Mouse (Mus musculus): ENCODE data around the gene Pigu.

The Pigu gene

DNA sequence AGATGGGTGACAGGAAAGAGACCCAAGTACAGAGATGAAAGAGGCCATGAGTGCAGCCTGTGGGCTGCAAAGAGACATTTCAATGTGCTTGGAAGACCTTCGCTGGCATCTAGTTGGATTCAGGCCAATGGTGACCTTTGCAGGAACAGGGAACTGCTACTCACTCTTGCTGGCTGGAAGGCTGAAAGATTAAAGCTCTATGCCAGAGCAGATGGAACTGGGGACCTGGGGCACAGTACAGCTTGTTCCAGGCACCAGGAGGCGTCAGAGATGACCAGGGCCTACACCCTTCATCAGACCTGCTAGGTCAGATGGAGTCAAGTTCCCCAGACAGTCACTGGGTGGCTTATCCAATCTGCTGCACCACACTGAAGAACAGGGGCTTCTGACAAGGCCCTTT, 63.8 kb downstream of the Pigu start:
- in situ Hi-C loops (cut with MboI; ENCODE audit: low sequenced_read_pairs) = no loop called here

GRCm38 (mm10) chr2:155290066-155290465, 67.2 kb downstream of the Pigu start:
- in situ Hi-C loops (cut with MboI; ENCODE audit: low sequenced_read_pairs) = no loop called here

DNA sequence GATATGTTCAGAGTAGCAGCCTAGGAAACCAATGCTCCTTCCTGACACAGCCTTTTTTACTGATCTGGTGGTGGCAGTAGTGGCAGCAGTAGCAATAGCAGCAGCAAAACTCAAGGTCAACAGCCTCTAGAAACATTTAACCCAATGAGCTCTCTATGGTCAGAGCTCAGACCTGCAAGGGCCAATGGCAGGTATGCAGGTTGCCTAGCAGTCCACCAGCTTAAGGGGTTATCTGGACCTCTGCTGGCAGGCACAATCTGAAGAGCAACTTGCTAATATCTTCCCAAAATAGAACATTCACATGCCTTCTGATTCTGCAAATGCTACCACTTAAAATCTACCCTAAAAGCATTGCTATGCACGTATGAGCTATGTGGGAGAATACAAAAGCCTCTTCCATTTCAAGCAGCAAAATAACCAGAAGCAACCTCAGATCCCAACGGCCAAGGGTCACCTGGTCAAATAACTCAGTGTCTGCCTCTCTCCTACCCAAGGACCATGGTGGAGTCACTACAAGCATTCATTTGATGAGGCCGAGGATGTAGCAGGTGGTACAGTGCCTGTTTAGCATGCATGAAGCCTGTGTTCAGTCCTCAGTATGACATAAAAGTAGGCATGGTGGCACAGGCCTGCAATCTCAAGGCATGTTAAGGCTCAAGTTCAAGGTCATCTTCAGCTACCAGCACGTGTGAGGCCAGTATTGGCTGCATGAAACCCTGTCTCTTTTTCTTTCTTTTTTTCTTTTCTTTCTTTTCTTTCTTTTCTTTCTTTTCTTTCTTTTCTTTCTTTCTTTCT, 69.6 kb downstream of the Pigu start:
- in situ Hi-C loops (cut with MboI; ENCODE audit: low sequenced_read_pairs) = no loop called here

- in situ Hi-C loops (cut with MboI; ENCODE audit: low sequenced_read_pairs) = no loop called here
These were observed 71.5 kb downstream of the Pigu start for GRCm38 (mm10) chr2:155285744-155286143.

DNA sequence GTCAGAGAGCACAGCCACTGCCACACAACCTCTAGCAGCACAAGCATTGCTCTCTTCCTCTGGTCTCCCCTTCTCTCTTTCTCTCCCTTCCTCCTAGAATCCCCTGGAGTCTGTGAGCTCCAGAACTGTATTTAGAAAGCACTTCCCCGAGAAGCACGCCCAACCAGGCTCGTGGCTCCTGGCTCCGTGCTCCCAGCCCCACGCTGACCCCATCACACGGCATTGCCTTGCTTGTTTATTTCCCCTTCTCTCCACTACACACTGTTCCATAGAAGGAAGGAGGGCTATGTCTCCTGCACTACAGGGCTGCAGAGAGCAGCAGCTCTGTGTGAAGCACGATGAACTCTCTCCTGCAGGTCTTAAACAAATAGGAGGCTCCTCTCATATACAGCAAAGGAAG, 72.6 kb downstream of the Pigu start:
- in situ Hi-C loops (cut with MboI; ENCODE audit: low sequenced_read_pairs) = no loop called here

DNA sequence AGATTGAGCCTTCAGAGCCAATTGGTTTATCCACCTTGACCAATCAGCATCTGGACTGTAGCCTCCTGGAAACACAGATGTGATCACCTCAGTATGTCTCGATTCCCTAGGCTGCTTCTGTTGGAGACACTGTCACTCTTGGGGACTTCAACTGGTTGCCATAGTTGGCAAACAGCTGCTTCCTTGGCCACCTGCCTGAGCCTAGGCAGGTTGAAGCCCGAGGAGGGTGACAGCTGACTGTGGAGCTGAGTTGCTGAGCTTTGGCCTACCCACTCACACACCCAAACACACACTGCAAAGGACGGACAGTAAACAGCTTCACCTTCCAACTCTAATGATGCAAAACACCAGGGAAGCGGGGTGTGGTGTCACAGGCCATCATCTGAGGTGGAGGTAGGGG, 73.4 kb downstream of the Pigu start:
- in situ Hi-C loops (cut with MboI; ENCODE audit: low sequenced_read_pairs) = no loop called here

- in situ Hi-C loops (cut with MboI; ENCODE audit: low sequenced_read_pairs) = no loop called here
These were observed 77.1 kb downstream of the Pigu start for GRCm38 (mm10) chr2:155280116-155280515.

DNA sequence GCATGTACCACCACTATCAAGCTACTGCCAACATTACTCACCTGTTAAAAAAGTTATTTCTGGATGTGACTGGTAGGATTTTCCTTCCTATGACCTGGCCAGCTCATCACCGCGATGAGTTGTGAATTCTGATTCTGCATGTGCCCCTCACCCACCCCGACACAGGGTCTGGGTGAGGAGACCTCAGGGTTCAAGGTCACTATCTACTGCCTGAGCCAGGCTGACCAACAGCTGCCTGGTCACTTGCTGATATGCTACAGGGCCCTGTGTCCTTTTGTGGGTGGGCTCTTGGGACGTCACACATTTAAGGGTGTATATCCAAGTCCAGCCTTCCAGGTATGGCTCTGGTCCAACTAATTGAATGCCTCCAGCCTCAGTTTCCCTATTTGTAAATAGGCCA, 78.1 kb downstream of the Pigu start:
- in situ Hi-C loops (cut with MboI; ENCODE audit: low sequenced_read_pairs) = no loop called here

GRCm38 (mm10) chr2:155278361-155278760, 78.9 kb downstream of the Pigu start:
- in situ Hi-C loops (cut with MboI; ENCODE audit: low sequenced_read_pairs) = no loop called here

DNA sequence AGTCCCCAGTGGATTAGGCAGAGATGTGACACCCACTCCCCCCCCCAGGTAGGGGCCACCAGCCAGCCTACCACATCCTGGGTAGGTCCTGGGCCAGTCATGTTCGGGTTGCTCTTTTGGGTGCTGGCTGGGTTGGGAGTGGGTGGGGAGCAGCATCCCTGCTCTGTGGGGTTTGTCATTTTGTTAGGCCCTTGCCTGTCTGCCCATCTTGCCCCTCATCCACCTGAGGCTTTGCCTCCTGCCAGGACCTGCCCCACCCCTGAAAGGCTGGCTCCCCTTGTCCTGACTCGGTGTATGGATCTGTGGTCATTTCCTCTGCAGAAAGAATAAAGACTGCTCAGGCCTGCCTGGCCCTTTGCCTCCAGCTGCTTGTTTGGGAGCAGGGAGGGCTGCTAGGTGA, 79.5 kb downstream of the Pigu start:
- in situ Hi-C loops (cut with MboI; ENCODE audit: low sequenced_read_pairs) = no loop called here

GRCm38 (mm10) chr2:155276621-155277175, 80.5 kb downstream of the Pigu start:
- in situ Hi-C loops (cut with MboI; ENCODE audit: low sequenced_read_pairs) = no loop called here

GRCm38 (mm10) chr2:155276195-155276594, 81.0 kb downstream of the Pigu start, which contains the start of gene Map1lc3a:
Gene Map1lc3a, plus strand, starts transcription at chr2:155276297.
- in situ Hi-C loops (cut with MboI; ENCODE audit: low sequenced_read_pairs) = no loop called here

GRCm38 (mm10) chr2:155273603-155274002, 83.6 kb downstream of the Pigu start:
- in situ Hi-C loops (cut with MboI; ENCODE audit: low sequenced_read_pairs) = no loop called here

GRCm38 (mm10) chr2:155272396-155273170, 84.6 kb downstream of the Pigu start:
- in situ Hi-C loops (cut with MboI; ENCODE audit: low sequenced_read_pairs) = no loop called here

GRCm38 (mm10) chr2:155271957-155272356, 85.3 kb downstream of the Pigu start:
- in situ Hi-C loops (cut with MboI; ENCODE audit: low sequenced_read_pairs) = no loop called here

DNA sequence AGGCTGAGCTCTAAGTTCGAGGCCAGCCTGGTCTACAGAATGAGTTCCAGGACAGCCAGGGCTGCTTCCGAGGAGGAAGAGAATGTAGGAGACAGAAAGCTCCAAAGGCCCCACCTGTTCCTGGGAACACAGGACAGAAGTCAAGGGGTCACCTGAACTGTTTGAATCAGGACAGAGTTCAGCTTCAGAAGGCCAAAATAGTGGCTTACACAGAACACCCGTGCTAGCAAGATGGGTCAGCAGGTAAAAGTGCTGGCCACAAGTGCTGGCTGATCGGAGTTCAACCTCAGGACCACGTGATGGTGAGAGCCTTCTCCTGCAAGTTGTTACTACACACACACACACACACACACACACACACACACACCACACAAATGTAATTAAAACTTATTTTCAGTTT, 90.3 kb downstream of the Pigu start:
- in situ Hi-C loops (cut with MboI; ENCODE audit: low sequenced_read_pairs) = no loop called here

GRCm38 (mm10) chr2:155265526-155265925, 91.7 kb downstream of the Pigu start:
- in situ Hi-C loops (cut with MboI; ENCODE audit: low sequenced_read_pairs) = no loop called here

GRCm38 (mm10) chr2:155249588-155249987, 107.6 kb downstream of the Pigu start:
- in situ Hi-C loops (cut with MboI; ENCODE audit: low sequenced_read_pairs) = no loop called here

DNA sequence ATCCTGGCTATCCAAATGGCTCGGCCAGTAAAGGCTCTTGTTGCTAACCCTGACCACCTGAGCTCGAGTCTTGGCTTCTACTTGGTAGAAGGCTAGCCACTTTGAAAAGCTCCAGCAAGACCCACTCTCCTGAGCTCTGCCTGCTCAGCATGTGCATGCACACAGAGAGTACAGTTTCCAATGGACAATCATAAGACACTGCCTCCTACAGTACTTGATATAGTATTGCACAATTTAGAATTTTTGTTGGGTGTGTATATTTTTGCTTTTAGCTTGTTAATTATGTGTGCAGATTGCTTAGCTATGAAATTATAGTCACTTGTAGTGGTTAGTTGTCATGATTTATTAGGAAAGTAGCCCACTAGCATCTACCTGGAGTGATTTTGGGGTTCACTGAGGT, 108.5 kb downstream of the Pigu start:
- in situ Hi-C loops (cut with MboI; ENCODE audit: low sequenced_read_pairs) = no loop called here

DNA sequence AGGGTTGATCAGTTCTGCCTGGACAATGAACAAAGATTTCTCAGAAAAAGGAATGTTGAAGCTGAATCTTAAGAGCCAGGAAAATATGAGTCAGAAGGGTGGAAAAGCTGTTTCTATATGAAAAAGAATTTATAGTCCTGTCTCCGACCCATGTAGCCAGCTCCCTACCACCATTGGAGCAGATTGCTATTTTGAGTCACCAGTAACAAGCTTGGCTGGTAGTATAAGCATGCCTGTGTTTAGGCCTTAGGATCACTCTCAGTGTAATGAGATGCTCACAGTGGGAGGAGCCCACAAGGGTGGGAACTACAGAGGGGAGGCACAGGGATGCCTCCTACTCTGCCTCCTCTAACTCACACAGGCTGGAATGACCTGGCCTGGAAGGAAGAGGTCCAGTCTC, 109.0 kb downstream of the Pigu start:
- in situ Hi-C loops (cut with MboI; ENCODE audit: low sequenced_read_pairs) = no loop called here

DNA sequence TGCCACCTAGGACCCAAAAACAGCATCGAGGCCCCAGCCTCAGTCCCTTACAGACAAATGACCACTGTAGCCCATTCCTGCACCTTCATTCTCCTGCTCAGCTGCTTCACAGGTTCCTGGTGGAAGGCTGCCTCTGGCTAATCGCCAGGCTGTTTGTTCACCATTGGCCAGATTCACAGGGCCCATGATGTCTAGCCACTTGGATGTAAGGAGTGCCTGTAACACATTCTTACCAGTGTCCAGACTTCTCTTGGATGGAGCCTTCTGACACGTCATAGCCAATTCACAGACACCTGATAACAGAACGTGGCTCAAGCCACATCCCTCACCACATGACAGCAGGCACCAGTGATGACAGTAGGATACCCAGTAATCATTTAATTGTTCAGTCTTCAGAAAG, 111.0 kb downstream of the Pigu start:
- in situ Hi-C loops (cut with MboI; ENCODE audit: low sequenced_read_pairs) = no loop called here

GRCm38 (mm10) chr2:155242296-155242855, 114.9 kb downstream of the Pigu start:
- in situ Hi-C loops (cut with MboI; ENCODE audit: low sequenced_read_pairs) = no loop called here
